Mouse (Mus musculus) heart, postnatal 0 days (tissue): ENCODE measurements at regions not wholly inside any gene's neighbourhood (a gene's known extent, or its start where the extent isn't known, plus 50 kb on each side); places are given as distances from the start of the nearest gene placed in this dataset.

Experiments
- ATAC-seq: fragments of 200-750 bp; cut with Nextera tagmentation; 2 replicates; pipeline ENCODE4 v1.8.0; 2017; ENCODE audit warnings: low read depth, moderate number of reproducible peaks, moderate library complexity; ENCODE audit not compliant: insufficient read depth
- DNase-seq: peaks from one replicate; pipeline ENCODE4 v3.0.0-alpha.2; 2016; ENCODE audit warnings: low spot score
- H3K27ac ChIP-seq: fragments of 300-500 bp; sonication (generic); 2 replicates; pipeline ENCODE4 v1.5.1; 2014; ENCODE audit warnings: low read depth, mild to moderate bottlenecking
- H3K27me3 ChIP-seq: fragments of 300-500 bp; sonication (generic); 2 replicates; pipeline ENCODE4 v1.6.1; 2014; ENCODE audit warnings: low read length, mixed read lengths; ENCODE audit not compliant: control insufficient read depth, insufficient read depth
- H3K36me3 ChIP-seq: fragments of 300-500 bp; sonication (generic); replicated peaks from 2 replicates; pipeline ENCODE4 v1.6.1; 2014; ENCODE audit warnings: low read length, mixed read lengths; ENCODE audit not compliant: control insufficient read depth, insufficient read depth
- H3K4me1 ChIP-seq: fragments of 300-500 bp; sonication (generic); 2 replicates; pipeline ENCODE4 v1.6.1; 2014; ENCODE audit warnings: antibody characterized with exemption; ENCODE audit not compliant: control insufficient read depth, insufficient read depth
- H3K4me2 ChIP-seq: fragments of 300-500 bp; sonication (generic); 2 replicates; pipeline ENCODE4 v1.6.1; 2014; ENCODE audit warnings: low read depth, mild to moderate bottlenecking, low read length, moderate library complexity
- H3K4me3 ChIP-seq: fragments of 300-500 bp; sonication (generic); 2 replicates; pipeline ENCODE4 v1.5.1; 2014; ENCODE audit warnings: low read depth, low read length
- H3K9ac ChIP-seq: fragments of 300-500 bp; sonication (generic); replicated peaks from 2 replicates; pipeline ENCODE4 v1.6.1; 2014; ENCODE audit warnings: low read depth, low read length, mixed read lengths
- H3K9me3 ChIP-seq: fragments of 300-500 bp; sonication (generic); replicated peaks from 2 replicates; pipeline ENCODE4 v1.6.1; 2016; ENCODE audit warnings: low read length; ENCODE audit not compliant: control insufficient read depth
- CTCF ChIP-seq: IDR thresholded peaks from 2 replicates; pipeline ENCODE4 v1.5.1; 2016; ENCODE audit warnings: antibody characterized with exemption, control low read depth, low read depth
- EP300 ChIP-seq: IDR thresholded peaks from 2 replicates; pipeline ENCODE4 v1.6.1; 2016; ENCODE audit warnings: antibody characterized with exemption, low read depth
- WGBS: fragments of 180-500 bp; shearing (Covaris S2); extraction: QIAGEN DNeasy Blood & Tissue Kit; methylation state at CpG from one replicate; pipeline ENCODE4 v1.1.7; 2014; 5-methylcytosine and 5-hydroxymethylcytosine counted together

- 32% methylated on average over 2 of the region's 2 CpGs for WGBS
- Histone ChIP-seq H3K9ac (no peak overlapping the region), H3K27me3 (no peaks in the 10 kb centered on the region), H3K9me3 (no peaks in the 10 kb centered on the region), H3K4me2 (no peak overlapping the region), H3K27ac (no peak overlapping the region), H3K4me1 (no peaks in the 10 kb centered on the region), H3K36me3 (no peaks in the 10 kb centered on the region), H3K4me3 (no peak overlapping the region)
- DNase-seq (no peak), ATAC-seq (no peak)
- TF ChIP-seq CTCF = no peak
- no peak for TF ChIP-seq EP300
Observed at GRCm38 (mm10) chr6:93566661-93567060, 623.4 kb upstream of the Adamts9 start.

- no peak for ATAC-seq
- Histone ChIP-seq H3K27me3 (no peaks in the 10 kb centered on the region), H3K4me2 (no peak overlapping the region), H3K27ac (no peak overlapping the region), H3K4me1 (no peaks in the 10 kb centered on the region), H3K9me3 (no peaks in the 10 kb centered on the region), H3K36me3 (no peaks in the 10 kb centered on the region), H3K4me3 (no peak overlapping the region), H3K9ac (no peak overlapping the region)
- TF ChIP-seq EP300 (no peak), CTCF (no peak)
- DNase-seq = no peak
- 77% methylated on average over 2 of the region's 2 CpGs for WGBS
Observed at GRCm38 (mm10) chr6:93548311-93548710, 605.0 kb upstream of the Adamts9 start.

- Histone ChIP-seq H3K4me3 (no peak overlapping the region), H3K27ac (no peak overlapping the region), H3K4me2 (no peak overlapping the region), H3K9me3 (no peaks in the 10 kb centered on the region), H3K4me1 (no peaks in the 10 kb centered on the region), H3K27me3 (no peaks in the 10 kb centered on the region), H3K9ac (no peak overlapping the region), H3K36me3 (no peaks in the 10 kb centered on the region)
- WGBS = 42% methylated on average over 1 of the region's 1 CpGs
- no peak for TF ChIP-seq EP300
- DNase-seq (no peak), ATAC-seq (no peak)
Observed at GRCm38 (mm10) chr6:93544246-93544645, 601.0 kb upstream of the Adamts9 start.

GRCm38 (mm10) chr6:93543354-93544129 is 600.2 kb upstream of the Adamts9 start:
- Histone ChIP-seq H3K36me3 (no peaks in the 10 kb centered on the region), H3K9me3 (no peaks in the 10 kb centered on the region), H3K4me3 (no peak overlapping the region), H3K27me3 (no peaks in the 10 kb centered on the region), H3K4me2 (peak overlapping the region; percentile 6; the same call in 1 of the 2 replicates), H3K4me1 (no peaks in the 10 kb centered on the region), H3K9ac (no peak overlapping the region), H3K27ac (no peak overlapping the region)
- ATAC-seq (0 out of 2 replicates have a peak, but pooled peaks have one; percentile 41), DNase-seq (peak; percentile 70)
- WGBS = 58% methylated on average over 15 of the region's 15 CpGs
- no peak for TF ChIP-seq EP300
- peak; percentile 63 for TF ChIP-seq CTCF

GRCm38 (mm10) chr6:93539583-93539982 is 596.3 kb upstream of the Adamts9 start:
- H3K4me3 ChIP-seq = no peak overlapping the region
- ATAC-seq (peak; percentile 39), DNase-seq (no peak)
- no peak overlapping the region for H3K27ac ChIP-seq
- no peak overlapping the region for H3K9ac ChIP-seq
- TF ChIP-seq EP300 = no peak; the same call in 1 of the 2 replicates
- no peak for TF ChIP-seq CTCF
- H3K9me3 ChIP-seq = no peaks in the 10 kb centered on the region
- no peak overlapping the region for H3K4me2 ChIP-seq
- H3K36me3 ChIP-seq = no peaks in the 10 kb centered on the region
- WGBS = 67% methylated on average over 1 of the region's 1 CpGs
- no peaks in the 10 kb centered on the region for H3K4me1 ChIP-seq
- H3K27me3 ChIP-seq = no peaks in the 10 kb centered on the region

- no peak for TF ChIP-seq EP300
- no peak for TF ChIP-seq CTCF
- H3K4me2 ChIP-seq = no peak overlapping the region
- no peaks in the 10 kb centered on the region for H3K27me3 ChIP-seq
- no peaks in the 10 kb centered on the region for H3K4me1 ChIP-seq
- 49% methylated on average over 4 of the region's 4 CpGs for WGBS
- ATAC-seq = no peak
- no peaks in the 10 kb centered on the region for H3K9me3 ChIP-seq
- H3K9ac ChIP-seq = no peak overlapping the region
- H3K27ac ChIP-seq = no peak overlapping the region
- no peak overlapping the region for H3K4me3 ChIP-seq
- no peak for DNase-seq
- H3K36me3 ChIP-seq = no peaks in the 10 kb centered on the region
Observed at GRCm38 (mm10) chr6:93539171-93539570, 595.9 kb upstream of the Adamts9 start.
